Mouse (Mus musculus): ENCODE results near the gene Gm8300. TPM values are rescaled to one million over a fixed set of nuclear protein-coding genes. Genes with fewer than 3 reads are reported as not detected.
A peak's percentile ranks its signal among the peaks of the same experiment; 100 is the strongest.
"Not testable (repeated sequence)": the region's sequence is repeated elsewhere in the genome, so short reads cannot be mapped to it uniquely, and the experiment has no call there.

Gm8300 gene
- not detected for total RNA-seq (2021)
- long read RNA-seq, experiment 1: 0 reads
- long read RNA-seq, experiment 2: 0 reads

- DNase-seq: not testable (repeated sequence)
These were observed at the start of gene Gm8300 for GRCm38 (mm10) chr12:87514016-87514415. Gm8300 (plus strand) TSS chr12:87514316.

- no peak for DNase-seq
These were observed 49.3 kb upstream of the Gm8300 start for GRCm38 (mm10) chr12:87464678-87465297.

DNA sequence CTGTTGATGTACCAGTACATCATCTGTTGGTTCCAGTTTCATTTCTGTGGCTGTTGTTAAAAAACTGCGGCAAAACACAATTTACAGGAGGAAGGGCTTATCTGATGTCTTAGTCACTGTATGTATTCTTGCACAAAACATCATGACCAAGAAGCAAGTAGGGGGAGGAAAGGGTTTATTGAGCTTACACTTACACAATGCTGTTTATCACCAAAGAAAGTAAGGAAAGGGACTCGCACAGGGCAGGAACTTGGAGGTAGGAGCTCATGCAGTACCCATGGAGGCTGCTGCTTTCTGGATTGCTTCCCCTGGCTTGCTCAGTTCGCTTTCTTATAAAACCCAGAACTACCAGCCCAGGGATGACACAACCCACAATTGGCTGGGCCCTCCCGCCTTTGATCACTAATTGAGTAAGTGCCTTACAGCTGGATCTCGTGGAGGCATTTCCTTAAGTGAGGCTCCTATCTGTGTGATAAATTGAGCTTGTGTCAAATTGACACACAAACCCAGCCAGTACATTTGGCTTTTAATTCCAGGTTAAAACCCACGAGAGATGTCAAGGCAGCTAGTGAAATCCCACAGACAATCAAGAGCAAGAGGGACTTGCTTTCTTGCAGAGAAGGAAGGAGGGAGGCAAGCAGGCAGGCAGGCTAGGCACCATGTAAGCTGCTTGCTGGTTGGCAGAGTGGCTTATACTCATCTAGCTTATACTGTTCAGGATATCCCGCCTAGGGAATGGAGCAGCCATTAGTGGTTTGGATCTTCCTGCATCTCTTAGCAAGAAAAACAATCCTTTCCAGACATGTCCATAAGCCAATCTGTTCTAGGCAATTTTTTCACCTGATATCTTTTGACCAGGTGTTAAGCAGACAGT, 43.6 kb upstream of the Gm8300 start:
- peak; percentile 11 to 19 for DNase-seq

DNA sequence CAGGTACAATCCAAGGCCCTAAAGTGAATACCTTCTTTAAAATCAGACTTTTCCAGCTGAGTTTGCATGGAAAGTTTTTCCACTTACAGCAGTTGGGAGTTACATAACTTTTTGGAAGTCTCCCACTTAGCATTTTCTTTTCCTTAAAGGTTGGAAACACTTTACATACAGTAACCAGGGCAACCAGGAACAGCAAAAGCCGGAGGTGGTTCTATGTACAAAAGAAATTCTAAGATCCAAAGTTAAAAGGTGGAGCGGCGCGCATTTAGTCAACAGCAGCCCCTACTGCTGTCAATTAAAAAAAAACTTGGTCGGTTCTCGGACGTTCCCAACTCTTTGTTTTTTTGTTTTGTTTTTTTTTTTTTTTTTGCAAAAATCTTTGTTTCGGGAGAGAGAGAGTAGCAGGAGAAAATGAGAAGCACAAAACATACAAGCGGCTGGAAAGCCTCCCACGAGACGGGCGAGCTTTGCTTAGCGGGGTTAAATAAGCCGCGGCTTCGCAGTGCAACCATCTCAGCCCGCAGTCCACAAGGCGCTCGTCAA, 42.6 kb upstream of the Gm8300 start:
- DNase-seq: peak in 1 of 2 experiments; percentile 9

DNA sequence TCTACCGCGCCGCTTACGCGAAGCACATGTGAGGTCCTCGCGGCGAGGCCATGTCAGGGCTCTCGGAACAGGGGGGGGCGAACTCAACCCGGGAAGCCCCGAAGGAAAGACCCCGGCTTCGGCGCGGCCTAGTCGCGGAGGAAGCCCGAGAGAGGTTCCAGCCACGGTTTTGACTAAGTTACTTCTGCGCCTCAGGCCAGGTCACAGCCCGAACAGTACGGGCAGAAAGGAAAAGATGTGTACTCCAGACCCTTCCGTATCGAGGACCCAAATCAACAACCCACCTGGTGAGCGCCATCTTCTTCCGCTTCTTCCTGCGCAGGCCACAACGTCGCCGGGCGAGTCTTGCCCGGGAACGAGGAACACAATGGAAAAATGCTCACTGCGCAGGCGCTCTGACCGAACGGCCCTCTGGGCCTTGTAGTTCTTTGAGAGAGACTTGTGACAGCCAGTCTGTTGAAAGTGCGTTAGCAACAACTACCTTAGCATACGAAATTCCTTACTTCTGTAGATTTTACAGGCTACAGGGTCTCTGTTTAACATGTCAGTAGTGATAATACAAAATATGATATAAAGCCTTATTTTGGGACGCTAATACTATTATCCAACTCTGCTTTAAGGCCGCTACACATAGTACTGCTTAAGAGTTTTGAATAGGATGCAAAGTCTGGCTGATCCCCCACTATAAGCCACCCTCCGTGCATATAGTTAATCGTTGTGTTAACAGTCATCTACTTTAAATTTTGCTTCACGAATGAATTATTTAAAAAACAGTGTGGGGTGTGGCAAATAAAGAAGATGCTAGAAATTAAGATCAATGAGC, 41.9 kb upstream of the Gm8300 start, which contains the start of gene Snw1:
Snw1 (minus strand) TSS at position 311 of the 823 bp plus-strand sequence.
- DNase-seq: peak; percentile 96

DNA sequence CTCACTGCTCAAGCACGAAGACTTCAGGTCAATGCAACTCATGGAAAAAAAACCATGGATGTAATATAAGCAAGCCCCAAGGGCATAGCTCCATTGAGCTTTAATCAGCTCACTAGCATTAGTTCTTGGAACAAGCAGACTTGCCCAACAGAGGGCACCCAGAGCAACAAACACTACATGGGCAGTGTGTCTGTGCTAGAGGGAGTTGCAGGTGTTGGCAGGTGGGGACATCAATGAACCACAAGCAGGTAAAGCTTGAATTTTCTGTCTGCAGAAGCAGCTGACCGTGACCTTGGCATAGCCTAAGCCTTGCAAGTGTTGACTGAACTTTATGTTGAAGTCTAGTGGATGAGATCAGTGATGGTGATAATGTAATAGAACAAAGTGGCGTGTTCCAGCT, 39.4 kb upstream of the Gm8300 start:
- DNase-seq: no peak

DNA sequence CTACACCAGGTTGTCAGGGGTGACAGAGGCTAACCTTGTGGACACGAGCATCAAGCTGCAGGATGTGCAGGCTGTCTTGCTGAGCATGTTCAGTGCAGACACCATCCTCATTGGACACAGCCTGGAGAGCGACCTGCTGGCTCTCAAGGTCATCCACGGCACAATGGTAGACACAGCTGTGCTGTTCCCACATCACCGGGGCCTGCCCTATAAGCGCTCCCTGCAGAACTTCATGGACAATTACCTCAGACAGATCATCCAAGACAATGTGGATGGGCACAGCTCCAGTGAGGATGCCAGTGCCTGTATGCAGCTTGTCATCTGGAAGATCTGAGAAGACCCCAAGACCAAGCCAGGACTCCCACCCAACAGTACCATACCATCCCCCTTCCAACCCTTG, 31.6 kb upstream of the Gm8300 start:
- not testable (repeated sequence) for DNase-seq

DNA sequence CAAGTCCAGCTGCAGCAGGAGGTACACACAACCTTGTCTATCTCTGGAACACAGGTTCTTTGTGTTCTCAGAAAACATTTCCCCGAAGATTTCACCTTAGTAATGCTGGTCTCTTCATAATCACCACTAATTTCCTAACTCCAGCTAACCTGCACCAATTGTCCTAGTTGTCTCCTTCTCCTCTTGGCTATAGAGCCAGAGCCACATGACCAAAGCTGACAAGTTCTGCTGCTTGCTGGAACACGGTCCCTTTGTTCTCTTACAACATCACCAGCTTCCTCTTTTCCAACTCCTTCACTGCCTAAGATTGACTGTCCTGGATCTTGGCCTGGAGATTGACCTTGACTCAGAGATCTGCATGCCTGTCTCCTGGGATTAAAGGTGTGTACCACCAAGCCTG, 25.4 kb upstream of the Gm8300 start:
- DNase-seq: not testable (repeated sequence)

GRCm38 (mm10) chr12:87494421-87494820, 19.7 kb upstream of the Gm8300 start, which contains the start of gene Gm5788:
Gm5788 (plus strand) TSS chr12:87494721.
- not testable (repeated sequence) for DNase-seq

GRCm38 (mm10) chr12:87519616-87520015, 5.5 kb downstream of the Gm8300 start:
- DNase-seq: not testable (repeated sequence)

DNA sequence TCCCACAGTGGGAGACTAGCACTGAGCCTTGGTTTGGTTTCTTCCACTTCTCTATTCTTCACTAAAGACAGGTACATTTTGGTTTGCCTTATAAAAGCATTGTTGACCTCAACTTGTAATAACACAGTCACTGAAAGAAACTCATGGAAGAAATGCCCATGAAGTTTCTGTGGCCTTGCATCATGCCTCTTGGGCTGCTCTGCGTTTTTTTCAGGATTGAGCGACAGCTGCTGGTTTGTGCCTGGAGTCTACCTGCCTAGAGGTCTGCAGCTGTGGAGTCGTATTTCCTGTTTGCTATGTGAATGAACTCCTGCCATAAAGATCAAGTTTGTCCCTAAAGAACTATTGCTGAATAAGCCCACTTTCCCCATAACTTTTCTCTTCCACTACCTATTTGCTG, 29.8 kb downstream of the Gm8300 start:
- DNase-seq: no peak

GRCm38 (mm10) chr12:87550628-87551027, 36.5 kb downstream of the Gm8300 start:
- DNase-seq: not testable (repeated sequence)

Other genes starting within 250 kb of the Gm8300 start
- 10 to 100 TPM; 34.4 to 37.4 TPM for gene Vipas39, start 248.1 kb upstream of the Gm8300 start, total RNA-seq (2021)
- gene Ahsa1, start 247.8 kb upstream of the Gm8300 start, total RNA-seq (2021): 100 to 1,000 TPM; 154 to 214 TPM
- gene Ism2, start 214.6 kb upstream of the Gm8300 start, total RNA-seq (2021): under 1 TPM; 0.13 to 0.17 TPM
- 100 to 1,000 TPM; 190 to 286 TPM for gene Sptlc2, start 126.0 kb upstream of the Gm8300 start, total RNA-seq (2021)
- 100 to 1,000 TPM; 155 to 160 TPM for gene Slirp, start 70.4 kb upstream of the Gm8300 start, total RNA-seq (2021)
- gene Alkbh1, start 70.3 kb upstream of the Gm8300 start, total RNA-seq (2021): 10 to 100 TPM; 21.5 to 24.2 TPM
- gene Snw1, start 42.0 kb upstream of the Gm8300 start, total RNA-seq (2021): 10 to 100 TPM; 70.1 to 77.9 TPM
- gene Gm5788, start 19.6 kb upstream of the Gm8300 start, total RNA-seq (2021): not detected
- not detected for gene Oog1, start 88.4 kb downstream of the Gm8300 start, total RNA-seq (2021)
- not detected for gene Gm4027, start 104.6 kb downstream of the Gm8300 start, total RNA-seq (2021)
- gene Gm16381, start 130.3 kb downstream of the Gm8300 start, total RNA-seq (2021): not detected

Measured in adrenal gland, postnatal 36 days (tissue).